Mouse (Mus musculus): ENCODE measurements around the gene Dcaf7. TPM values are rescaled to one million over a fixed set of nuclear protein-coding genes. Genes with fewer than 3 reads are reported as not detected.

Gene Dcaf7
- 10 to 100 TPM; 36.5 to 39.2 TPM for total RNA-seq (2021)
- 28.9 and 48.7 TPM in 2 replicates for polyA plus RNA-seq (2012; rRNA removed)
- long read RNA-seq, full-length matches to known transcripts, result 5 of 12 reads
- long read RNA-seq, partial matches to known transcripts, result 5 of 12 reads
- long read RNA-seq, other reads (novel, unspliced or antisense), result 2 of 12 reads

DNA sequence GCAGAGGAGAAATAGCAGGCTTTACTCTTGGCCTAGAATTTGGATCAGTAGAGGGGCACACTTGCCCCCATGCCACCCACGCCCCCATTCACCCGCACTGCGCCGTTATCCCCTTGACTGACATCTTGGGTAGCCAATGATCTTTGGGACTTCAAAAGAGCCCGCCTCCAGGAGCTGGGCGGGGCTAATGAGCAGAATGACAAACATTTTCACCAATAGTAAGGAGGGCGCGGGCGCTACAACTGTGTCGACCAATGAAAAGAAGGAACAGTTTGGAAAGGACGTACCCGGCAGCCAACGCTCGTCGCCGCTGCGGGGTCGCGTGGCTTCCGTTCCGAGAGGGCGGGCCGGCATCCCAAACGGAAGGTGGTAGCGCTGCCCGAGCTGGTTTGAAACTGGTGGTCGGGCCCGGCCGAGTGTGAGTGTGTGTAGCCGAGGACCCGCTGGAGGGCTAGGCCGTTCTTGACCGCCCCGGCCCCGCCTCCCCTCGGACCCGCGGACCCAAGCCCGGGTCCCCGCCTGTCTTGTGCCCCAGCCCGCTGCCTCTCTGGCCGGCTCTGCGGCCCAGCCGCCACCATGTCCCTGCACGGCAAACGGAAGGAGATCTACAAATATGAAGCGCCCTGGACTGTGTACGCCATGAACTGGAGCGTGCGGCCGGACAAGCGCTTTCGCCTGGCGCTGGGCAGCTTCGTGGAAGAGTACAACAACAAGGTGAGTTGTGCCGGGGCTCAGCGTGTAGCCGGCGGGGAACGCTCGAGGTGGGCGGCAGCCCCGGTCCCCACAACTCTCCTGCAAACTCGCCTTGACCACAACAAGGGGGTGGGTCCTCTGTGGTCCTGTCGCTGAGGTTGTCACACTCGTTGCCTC is at the start of gene Dcaf7:
TSS of gene Dcaf7 (plus strand) at position 325 of the 870 bp plus-strand sequence.
- WGBS, result under 1% methylated on average over 66 of the region's 66 CpGs
- H3K27me3 ChIP-seq (ENCODE audit: control insufficient read depth, insufficient read depth, low read length), result no peaks in the 10 kb centered on the region
- H3K4me1 ChIP-seq (ENCODE audit: control insufficient read depth, insufficient read depth, low read length), result no peaks in the 10 kb centered on the region; the same call in none of the 2 replicates
- peak within 1 kb of the TSS; percentile 84 for H3K27ac ChIP-seq
- intact Hi-C loops (cut with DNase I), result no loop called here
- DNase-seq, result peak; percentile 97 to 99
- no peak for TF ChIP-seq CTCF (IDR thresholded peaks at IDR 0.05)
- 0 out of 2 replicates have a peak, but pooled peaks have one; percentile 28 for TF ChIP-seq EP300 (IDR thresholded peaks at IDR 0.05; ENCODE audit: insufficient read depth, low read depth, low read length)
- peak; percentile 63 for TF ChIP-seq POLR2A (IDR thresholded peaks at IDR 0.05; ENCODE audit: insufficient read depth, low read depth, low read length)
- H3K4me3 ChIP-seq, result peak within 1 kb of the TSS; percentile 99
- peaks cover 7% of the 10 kb centered on the region for H3K79me2 ChIP-seq (replicated peaks; ENCODE audit: control insufficient read depth, insufficient read depth, low read length)
- no peaks in the 10 kb centered on the region; the same call in 1 of the 2 replicates for H3K36me3 ChIP-seq (ENCODE audit: control insufficient read depth, insufficient read depth, low read length)
- H3K9ac ChIP-seq (ENCODE audit: low read depth, low read length), result peak within 1 kb of the TSS; percentile 88

- no peak for DNase-seq
- no peaks in the 10 kb centered on the region for H3K4me1 ChIP-seq (ENCODE audit: control insufficient read depth, insufficient read depth, low read length)
- no peaks in the 10 kb centered on the region for H3K79me2 ChIP-seq (replicated peaks; ENCODE audit: control insufficient read depth, insufficient read depth, low read length)
- no peak overlapping the region for H3K27ac ChIP-seq
- intact Hi-C loops (cut with DNase I), result no loop called here
- no peak overlapping the region for H3K4me3 ChIP-seq
- 35% methylated on average over 6 of the region's 6 CpGs for WGBS
- H3K36me3 ChIP-seq (ENCODE audit: control insufficient read depth, insufficient read depth, low read length), result no peaks in the 10 kb centered on the region
- TF ChIP-seq POLR2A (IDR thresholded peaks at IDR 0.05; ENCODE audit: insufficient read depth, low read depth, low read length) (no peak), EP300 (IDR thresholded peaks at IDR 0.05; ENCODE audit: insufficient read depth, low read depth, low read length) (no peak), CTCF (IDR thresholded peaks at IDR 0.05) (no peak)
- H3K9ac ChIP-seq (ENCODE audit: low read depth, low read length), result no peak overlapping the region
- H3K27me3 ChIP-seq (ENCODE audit: control insufficient read depth, insufficient read depth, low read length), result no peaks in the 10 kb centered on the region
Observed at GRCm38 (mm10) chr11:105987446-105987845, 49.2 kb upstream of the Dcaf7 start.

DNA sequence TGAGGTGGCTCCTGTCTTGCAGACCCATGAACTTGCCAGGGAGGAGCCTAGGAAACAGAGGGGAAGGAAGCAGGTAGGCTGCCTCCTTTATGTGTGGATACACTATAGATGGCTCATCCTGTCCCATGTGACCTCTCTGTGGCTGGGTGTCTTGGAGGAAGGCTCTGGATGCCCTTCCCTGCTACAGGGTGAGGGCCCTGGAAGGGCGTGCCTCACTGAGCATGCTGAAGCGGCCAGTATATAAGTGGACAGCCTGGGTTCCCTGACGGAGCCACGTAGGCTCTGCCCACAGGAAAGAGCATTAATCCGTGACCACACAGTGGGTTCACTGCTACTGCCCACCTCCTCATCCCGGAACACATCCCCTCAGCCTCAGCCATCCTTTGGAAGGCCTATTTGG is 47.2 kb upstream of the Dcaf7 start:
- Histone ChIP-seq H3K36me3 (ENCODE audit: control insufficient read depth, insufficient read depth, low read length) (no peaks in the 10 kb centered on the region), H3K9ac (ENCODE audit: low read depth, low read length) (no peak overlapping the region), H3K4me1 (ENCODE audit: control insufficient read depth, insufficient read depth, low read length) (no peaks in the 10 kb centered on the region), H3K27me3 (ENCODE audit: control insufficient read depth, insufficient read depth, low read length) (no peaks in the 10 kb centered on the region), H3K79me2 (replicated peaks; ENCODE audit: control insufficient read depth, insufficient read depth, low read length) (no peaks in the 10 kb centered on the region), H3K4me3 (no peak overlapping the region), H3K27ac (no peak overlapping the region)
- no peak for DNase-seq
- TF ChIP-seq EP300 (IDR thresholded peaks at IDR 0.05; ENCODE audit: insufficient read depth, low read depth, low read length), result no peak
- no peak for TF ChIP-seq POLR2A (IDR thresholded peaks at IDR 0.05; ENCODE audit: insufficient read depth, low read depth, low read length)
- no peak for TF ChIP-seq CTCF (IDR thresholded peaks at IDR 0.05)
- WGBS, result 68% methylated on average over 6 of the region's 6 CpGs
- intact Hi-C loops (cut with DNase I), result no loop called here

- Histone ChIP-seq H3K36me3 (ENCODE audit: control insufficient read depth, insufficient read depth, low read length) (no peaks in the 10 kb centered on the region), H3K27ac (no peak overlapping the region), H3K27me3 (ENCODE audit: control insufficient read depth, insufficient read depth, low read length) (no peaks in the 10 kb centered on the region), H3K4me3 (no peak overlapping the region), H3K4me1 (ENCODE audit: control insufficient read depth, insufficient read depth, low read length) (no peaks in the 10 kb centered on the region), H3K9ac (ENCODE audit: low read depth, low read length) (no peak overlapping the region), H3K79me2 (replicated peaks; ENCODE audit: control insufficient read depth, insufficient read depth, low read length) (no peaks in the 10 kb centered on the region)
- WGBS, result 51% methylated on average over 2 of the region's 2 CpGs
- no peak for TF ChIP-seq POLR2A (IDR thresholded peaks at IDR 0.05; ENCODE audit: insufficient read depth, low read depth, low read length)
- TF ChIP-seq CTCF (IDR thresholded peaks at IDR 0.05), result no peak
- no peak for TF ChIP-seq EP300 (IDR thresholded peaks at IDR 0.05; ENCODE audit: insufficient read depth, low read depth, low read length)
- no peak for DNase-seq
- intact Hi-C loops (cut with DNase I), result no loop called here
Observed at GRCm38 (mm10) chr11:105990231-105990630, 46.4 kb upstream of the Dcaf7 start.

- no peak for DNase-seq
- H3K36me3 ChIP-seq (ENCODE audit: control insufficient read depth, insufficient read depth, low read length), result no peaks in the 10 kb centered on the region
- H3K27ac ChIP-seq, result no peak within 1 kb of the TSS
- TF ChIP-seq CTCF (IDR thresholded peaks at IDR 0.05), result no peak
- no peak for TF ChIP-seq EP300 (IDR thresholded peaks at IDR 0.05; ENCODE audit: insufficient read depth, low read depth, low read length)
- no peak for TF ChIP-seq POLR2A (IDR thresholded peaks at IDR 0.05; ENCODE audit: insufficient read depth, low read depth, low read length)
- intact Hi-C loops (cut with DNase I), result no loop called here
- H3K27me3 ChIP-seq (ENCODE audit: control insufficient read depth, insufficient read depth, low read length), result no peaks in the 10 kb centered on the region
- H3K79me2 ChIP-seq (replicated peaks; ENCODE audit: control insufficient read depth, insufficient read depth, low read length), result no peaks in the 10 kb centered on the region
- H3K4me3 ChIP-seq, result no peak within 1 kb of the TSS
- H3K4me1 ChIP-seq (ENCODE audit: control insufficient read depth, insufficient read depth, low read length), result no peaks in the 10 kb centered on the region
- H3K9ac ChIP-seq (ENCODE audit: low read depth, low read length), result no peak within 1 kb of the TSS
- 90% methylated on average over 3 of the region's 3 CpGs for WGBS
Observed at GRCm38 (mm10) chr11:105994375-105994774, 42.3 kb upstream of the Dcaf7 start, which contains the start of gene Ace3. Gene Ace3 (plus strand): TSS chr11:105994675.

GRCm38 (mm10) chr11:106000062-106000461 is 36.6 kb upstream of the Dcaf7 start:
- no peak for DNase-seq
- Histone ChIP-seq H3K79me2 (replicated peaks; ENCODE audit: control insufficient read depth, insufficient read depth, low read length) (no peaks in the 10 kb centered on the region), H3K4me3 (no peak overlapping the region), H3K9ac (ENCODE audit: low read depth, low read length) (no peak overlapping the region), H3K36me3 (ENCODE audit: control insufficient read depth, insufficient read depth, low read length) (no peaks in the 10 kb centered on the region), H3K4me1 (ENCODE audit: control insufficient read depth, insufficient read depth, low read length) (no peaks in the 10 kb centered on the region), H3K27me3 (ENCODE audit: control insufficient read depth, insufficient read depth, low read length) (no peaks in the 10 kb centered on the region), H3K27ac (no peak overlapping the region)
- TF ChIP-seq CTCF (IDR thresholded peaks at IDR 0.05) (no peak), EP300 (IDR thresholded peaks at IDR 0.05; ENCODE audit: insufficient read depth, low read depth, low read length) (no peak), POLR2A (IDR thresholded peaks at IDR 0.05; ENCODE audit: insufficient read depth, low read depth, low read length) (no peak)
- 85% methylated on average over 6 of the region's 6 CpGs for WGBS
- intact Hi-C loops (cut with DNase I), result loop anchor here (2.0 kb wide), 1 partner anchor 27 kb away; no protein-coding TSS in a partner anchor
